Mouse (Mus musculus): Measurements from ENCODE around the gene Ttc39a.

DNA sequence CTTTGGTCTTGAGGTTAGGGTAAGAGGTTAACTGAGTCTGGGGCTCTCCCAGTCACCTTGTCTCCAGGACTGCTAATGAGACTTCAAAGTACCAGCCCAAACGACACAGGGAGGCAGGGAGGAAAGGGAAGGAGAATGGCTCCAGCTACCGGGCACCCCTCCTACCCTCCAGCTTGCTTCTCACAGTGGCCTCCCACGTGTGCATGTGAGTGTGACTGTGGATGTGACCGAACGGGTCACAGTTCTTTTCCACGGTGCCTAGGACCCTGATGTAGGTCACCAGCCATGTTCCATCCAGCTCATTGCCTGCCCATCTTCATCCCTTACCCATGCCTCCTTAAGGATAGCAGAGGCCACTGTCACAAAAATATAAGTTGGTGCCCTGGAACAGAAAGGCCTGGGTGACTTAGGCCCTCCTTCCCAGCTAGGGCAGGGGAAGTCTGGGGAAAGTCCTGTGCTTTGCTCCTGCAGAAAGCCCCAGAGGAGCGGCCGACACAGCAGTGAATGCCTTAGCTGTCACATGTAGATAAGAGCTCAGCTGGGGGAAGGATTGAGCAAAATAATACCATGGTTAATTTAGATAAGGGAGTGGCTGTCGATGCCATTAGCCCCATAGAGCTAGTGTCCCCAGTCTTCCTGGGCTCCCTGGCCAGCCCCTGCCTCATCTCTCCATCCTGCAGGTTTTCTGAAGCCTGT, 4.4 kb downstream of the Ttc39a start:
- TF ChIP-seq POLR2A (IDR thresholded peaks at IDR 0.05; ENCODE audit: extremely low read depth, insufficient read depth, low read length) (no peak), CTCF (IDR thresholded peaks at IDR 0.05; ENCODE audit: extremely low read depth, insufficient read depth, low read length) (no peak)

Measured in cortical plate, adult 2 months (tissue).